Mouse (Mus musculus): ENCODE results near the gene Sbk2.

DNA sequence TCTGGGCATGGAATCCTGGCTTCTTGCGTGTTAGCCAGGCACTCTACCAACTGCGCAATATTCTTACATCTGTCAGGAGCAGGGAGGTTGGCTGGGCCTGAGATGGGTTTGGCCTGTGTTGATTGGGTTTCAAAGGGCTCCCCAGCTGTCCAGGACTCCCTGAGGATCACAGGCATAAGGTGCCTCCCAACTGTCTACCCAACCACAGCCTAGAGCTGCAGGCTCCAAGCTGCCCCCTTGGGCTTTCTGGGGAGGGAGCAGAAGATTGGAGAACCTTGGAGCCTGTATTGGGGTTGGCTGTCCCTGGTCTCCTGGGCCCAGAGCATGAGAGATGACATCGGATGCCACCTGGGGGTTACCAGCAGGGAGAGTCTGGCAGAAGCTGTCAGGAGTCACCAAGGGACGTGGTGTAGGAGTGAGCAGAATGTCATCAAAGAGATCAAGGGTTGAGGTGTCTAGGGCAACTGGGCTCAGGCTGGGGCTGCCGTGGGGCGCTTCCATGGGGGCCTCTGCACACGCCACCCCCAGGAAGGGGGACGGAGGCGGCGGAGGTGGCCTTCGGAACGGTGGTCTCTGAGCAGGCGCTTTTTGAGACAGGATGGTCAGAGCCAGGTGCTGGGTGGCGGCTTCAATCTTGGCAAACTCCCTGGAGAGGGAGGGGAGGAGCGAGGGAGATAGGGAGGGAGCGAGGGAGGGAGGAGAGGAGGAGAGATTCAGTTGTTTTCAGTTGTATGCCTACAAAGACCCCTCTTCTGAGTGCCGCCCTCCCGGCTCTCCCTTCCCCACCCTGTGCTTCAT lies 65.2 kb downstream of the Sbk2 start:
- no peak for TF ChIP-seq POLR2A (IDR thresholded peaks at IDR 0.05; ENCODE audit: extremely low read depth, insufficient read depth, low read length)
- no peak for TF ChIP-seq CTCF (IDR thresholded peaks at IDR 0.05; ENCODE audit: extremely low read depth, insufficient read depth, low read length)
